Mouse (Mus musculus) hindbrain, postnatal 0 days (tissue): ENCODE results near the gene Fbln2. TPM values are rescaled to one million over a fixed set of nuclear protein-coding genes. Genes with fewer than 3 reads are reported as not detected.

Experiments
- ATAC-seq: fragments of 200-750 bp; cut with Nextera tagmentation; 2 replicates; pipeline ENCODE4 v1.8.0; 2017; ENCODE audit warnings: mild to moderate bottlenecking, moderate TSS enrichment, moderate library complexity
- DNase-seq: peaks from one replicate; pipeline ENCODE4 v3.0.0-alpha.2; 2015; ENCODE audit warnings: low spot score
- H3K27ac ChIP-seq: fragments of 300-500 bp; sonication (generic); 2 replicates; pipeline ENCODE4 v1.5.1; 2014; ENCODE audit warnings: mild to moderate bottlenecking
- H3K27me3 ChIP-seq: fragments of 300-500 bp; sonication (generic); 2 replicates; pipeline ENCODE4 v1.6.1; 2014; ENCODE audit warnings: low read length, mixed read lengths; ENCODE audit not compliant: insufficient read depth
- H3K36me3 ChIP-seq: fragments of 300-500 bp; sonication (generic); 2 replicates; pipeline ENCODE4 v1.6.1; 2014; ENCODE audit warnings: low read length, mixed read lengths; ENCODE audit not compliant: insufficient read depth
- H3K4me1 ChIP-seq: fragments of 300-500 bp; sonication (generic); 2 replicates; pipeline ENCODE4 v1.6.1; 2014; ENCODE audit warnings: antibody characterized with exemption, low read length, mixed read lengths; ENCODE audit not compliant: insufficient read depth
- H3K4me2 ChIP-seq: fragments of 300-500 bp; sonication (generic); 2 replicates; pipeline ENCODE4 v1.6.1; 2014; ENCODE audit warnings: low read depth, mild to moderate bottlenecking, low read length, moderate library complexity, mixed read lengths
- H3K4me3 ChIP-seq: fragments of 300-500 bp; sonication (generic); 2 replicates; pipeline ENCODE4 v1.5.1; 2014; ENCODE audit warnings: low read length
- H3K9ac ChIP-seq: fragments of 300-500 bp; sonication (generic); replicated peaks from 2 replicates; pipeline ENCODE4 v1.6.1; 2014; ENCODE audit warnings: mild to moderate bottlenecking, low read length, moderate library complexity, mixed read lengths
- H3K9me3 ChIP-seq: fragments of 300-500 bp; sonication (generic); 2 replicates; pipeline ENCODE4 v1.6.1; 2016; ENCODE audit warnings: low read length, mixed read lengths
- CTCF ChIP-seq: IDR thresholded peaks from 2 replicates; pipeline ENCODE4 v1.5.1; 2016; ENCODE audit warnings: antibody characterized with exemption, control low read depth, low read depth
- WGBS: fragments of 180-500 bp; shearing (Covaris S2); extraction: QIAGEN DNeasy Blood & Tissue Kit; methylation state at CpG from one replicate; pipeline ENCODE4 v1.1.7; 2014; 5-methylcytosine and 5-hydroxymethylcytosine counted together
- polyA plus RNA-seq: library from polyadenylated mRNA; unstranded; fragments of >200 nt; fragmentation: Nextera tagmentation; extraction: Ambion mirVana; gene quantifications from 2 replicates; pipeline ENCODE4 v1.2.1, GENCODE M21; 2015
- total RNA-seq: library from RNA; depleted of rRNA; stranded (reverse); fragments of >200 nt; gene quantifications from 2 replicates; pipeline ENCODE4 v1.2.3, GENCODE M21; 2014

Fbln2 gene
- total and polyA plus RNA-seq, 2 experiments from 2014 or later = 21.2 to 50.6 TPM

GRCm38 (mm10) chr6:91285814-91286545 lies 73.7 kb downstream of the Fbln2 start:
- Histone ChIP-seq H3K36me3 (no peaks in the 10 kb centered on the region), H3K4me2 (peak overlapping the region; percentile 64), H3K4me1 (peaks cover 9% of the 10 kb centered on the region; the same call in 1 of the 2 replicates), H3K9ac (peak overlapping the region; percentile 45), H3K27ac (peak overlapping the region; percentile 64; the same call in 1 of the 2 replicates), H3K27me3 (no peaks in the 10 kb centered on the region), H3K9me3 (no peaks in the 10 kb centered on the region), H3K4me3 (peak overlapping the region; percentile 25)
- DNase-seq = no peak
- no peak for TF ChIP-seq CTCF
- WGBS = 26% methylated on average over 30 of the region's 30 CpGs
- no peak; the same call in 1 of the 2 replicates for ATAC-seq

- Histone ChIP-seq H3K9ac (no peak overlapping the region), H3K4me1 (peaks cover 9% of the 10 kb centered on the region; the same call in 1 of the 2 replicates), H3K27ac (no peak overlapping the region), H3K4me3 (no peak overlapping the region), H3K9me3 (no peaks in the 10 kb centered on the region), H3K27me3 (no peaks in the 10 kb centered on the region), H3K36me3 (no peaks in the 10 kb centered on the region), H3K4me2 (peak overlapping the region; percentile 26; the same call in 1 of the 2 replicates)
- ATAC-seq (peak; percentile 19; the same call in 1 of the 2 replicates), DNase-seq (peak; percentile 95)
- WGBS = 3% methylated on average over 15 of the region's 15 CpGs
- TF ChIP-seq CTCF = peak; percentile 100
These were observed 74.4 kb downstream of the Fbln2 start for GRCm38 (mm10) chr6:91286624-91287023.

- WGBS = 60% methylated on average over 4 of the region's 4 CpGs
- H3K4me1 ChIP-seq = peaks cover 9% of the 10 kb centered on the region; the same call in 1 of the 2 replicates
- H3K9ac ChIP-seq = no peak overlapping the region
- ATAC-seq (no peak), DNase-seq (no peak)
- no peaks in the 10 kb centered on the region for H3K36me3 ChIP-seq
- H3K27ac ChIP-seq = no peak overlapping the region
- TF ChIP-seq CTCF = no peak
- H3K9me3 ChIP-seq = no peaks in the 10 kb centered on the region
- no peaks in the 10 kb centered on the region for H3K27me3 ChIP-seq
- no peak overlapping the region for H3K4me3 ChIP-seq
- no peak overlapping the region for H3K4me2 ChIP-seq
These were observed 74.9 kb downstream of the Fbln2 start for GRCm38 (mm10) chr6:91287148-91287547.

- H3K27me3 ChIP-seq = no peaks in the 10 kb centered on the region
- no peak overlapping the region for H3K4me3 ChIP-seq
- ATAC-seq (no peak), DNase-seq (no peak)
- 74% methylated on average over 6 of the region's 6 CpGs for WGBS
- no peak overlapping the region for H3K4me2 ChIP-seq
- no peaks in the 10 kb centered on the region for H3K36me3 ChIP-seq
- TF ChIP-seq CTCF = no peak
- H3K27ac ChIP-seq = no peak overlapping the region
- H3K4me1 ChIP-seq = peaks cover 9% of the 10 kb centered on the region; the same call in 1 of the 2 replicates
- no peaks in the 10 kb centered on the region for H3K9me3 ChIP-seq
- H3K9ac ChIP-seq = no peak overlapping the region
These were observed 75.4 kb downstream of the Fbln2 start for GRCm38 (mm10) chr6:91287636-91288035.

- Histone ChIP-seq H3K9me3 (no peaks in the 10 kb centered on the region), H3K4me1 (peaks cover 9% of the 10 kb centered on the region; the same call in 1 of the 2 replicates), H3K36me3 (no peaks in the 10 kb centered on the region), H3K27ac (no peak overlapping the region), H3K4me3 (no peak overlapping the region), H3K4me2 (no peak overlapping the region), H3K27me3 (no peaks in the 10 kb centered on the region), H3K9ac (no peak overlapping the region)
- DNase-seq = no peak
- TF ChIP-seq CTCF = no peak
- WGBS = 69% methylated on average over 3 of the region's 3 CpGs
- ATAC-seq = no peak
These were observed 76.1 kb downstream of the Fbln2 start for GRCm38 (mm10) chr6:91288251-91288785.

GRCm38 (mm10) chr6:91288961-91289360 lies 76.7 kb downstream of the Fbln2 start:
- Histone ChIP-seq H3K4me3 (no peak overlapping the region), H3K4me1 (peaks cover 9% of the 10 kb centered on the region; the same call in 1 of the 2 replicates), H3K27ac (no peak overlapping the region), H3K9me3 (no peaks in the 10 kb centered on the region), H3K36me3 (no peaks in the 10 kb centered on the region), H3K4me2 (no peak overlapping the region), H3K9ac (no peak overlapping the region), H3K27me3 (no peaks in the 10 kb centered on the region)
- ATAC-seq (no peak), DNase-seq (no peak)
- TF ChIP-seq CTCF = no peak
- 77% methylated on average over 1 of the region's 1 CpGs for WGBS

GRCm38 (mm10) chr6:91290937-91291336 lies 78.7 kb downstream of the Fbln2 start:
- H3K9me3 ChIP-seq = no peaks in the 10 kb centered on the region
- no peaks in the 10 kb centered on the region for H3K27me3 ChIP-seq
- H3K4me1 ChIP-seq = no peaks in the 10 kb centered on the region
- H3K36me3 ChIP-seq = no peaks in the 10 kb centered on the region
- H3K4me2 ChIP-seq = no peak overlapping the region
- ATAC-seq (0 out of 2 replicates have a peak, but pooled peaks have one; percentile 46), DNase-seq (no peak)
- H3K27ac ChIP-seq = no peak overlapping the region
- H3K4me3 ChIP-seq = no peak overlapping the region
- no peak for TF ChIP-seq CTCF
- no peak overlapping the region for H3K9ac ChIP-seq
- 60% methylated on average over 10 of the region's 10 CpGs for WGBS
